Mouse (Mus musculus) frontal cortex, postnatal 36 days (tissue): ENCODE measurements around the gene Pwp2.

Experiments used
- DNase-seq, 2 experiments: peaks; one replicate each; pipeline ENCODE4 v3.0.0; 2022; ENCODE audit warnings: low spot score in 2 of 2

The Pwp2 gene

GRCm38 (mm10) chr10:78171057-78171456 is 13.9 kb downstream of the Pwp2 start:
- DNase-seq = no peak

DNA sequence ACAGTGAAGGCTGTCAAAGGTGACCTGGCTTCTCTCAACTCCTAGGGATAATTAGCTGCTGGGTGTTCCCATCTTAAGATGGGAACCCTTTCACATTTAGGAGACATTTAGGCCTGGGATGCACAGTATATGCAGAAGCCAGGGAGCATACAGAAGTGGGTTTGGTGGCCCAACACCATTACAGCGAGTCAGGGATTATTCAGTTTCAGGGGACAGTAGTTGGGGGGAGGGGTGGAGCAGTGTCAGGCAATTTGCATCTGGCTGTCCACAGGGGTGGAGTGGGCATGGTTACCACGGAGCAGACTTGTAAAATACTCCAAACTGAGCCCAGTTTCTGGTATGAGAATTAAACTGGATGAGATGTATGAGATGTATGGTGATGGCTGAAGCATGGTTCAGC is 14.5 kb downstream of the Pwp2 start:
- no peak for DNase-seq

- peak; percentile 99 for DNase-seq
These were observed 15.5 kb downstream of the Pwp2 start, which contains the start of gene D10Jhu81e for GRCm38 (mm10) chr10:78169281-78170042. TSS of gene D10Jhu81e (minus strand) at chr10:78169782.

DNA sequence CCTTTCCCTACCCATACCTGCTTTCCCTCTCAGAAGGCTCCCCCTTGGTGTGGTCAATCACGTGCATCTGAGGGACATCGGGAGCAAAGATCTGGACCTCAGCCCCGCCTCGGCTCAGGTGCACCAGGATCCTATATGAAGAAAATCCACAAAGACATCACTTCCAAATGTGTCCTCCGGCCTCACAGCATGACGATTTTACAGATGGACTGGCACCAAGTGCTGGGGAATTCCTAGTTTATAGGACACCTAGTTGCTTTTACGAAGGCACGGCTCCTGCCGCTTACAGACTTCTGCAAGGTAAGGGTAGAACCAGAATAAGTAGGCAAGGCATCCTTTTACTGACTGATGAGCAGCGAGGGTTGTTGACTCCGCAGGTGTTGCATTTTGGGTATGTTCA is 16.2 kb downstream of the Pwp2 start:
- no peak for DNase-seq

DNA sequence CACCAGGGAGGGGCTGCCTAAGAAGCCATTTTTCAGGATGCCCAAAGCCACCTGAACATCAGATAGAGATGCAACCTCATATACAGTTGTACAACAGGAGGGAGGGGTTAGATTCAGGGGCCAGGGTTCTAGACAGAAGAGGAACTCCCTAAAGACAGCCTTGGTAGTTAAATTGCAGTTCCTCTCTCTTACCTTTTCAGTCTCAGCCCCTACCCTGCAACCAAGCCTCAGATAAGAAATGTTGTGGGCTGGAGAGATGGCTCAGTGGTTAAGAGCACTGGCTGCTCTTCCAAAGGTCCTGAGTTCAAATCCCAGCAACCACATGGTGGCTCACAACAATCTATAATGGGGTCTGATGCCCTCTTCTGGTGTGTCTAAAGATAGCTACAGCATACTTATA is 17.2 kb downstream of the Pwp2 start:
- DNase-seq = no peak

- no peak for DNase-seq
These were observed 17.6 kb downstream of the Pwp2 start for GRCm38 (mm10) chr10:78167333-78167732.

DNA sequence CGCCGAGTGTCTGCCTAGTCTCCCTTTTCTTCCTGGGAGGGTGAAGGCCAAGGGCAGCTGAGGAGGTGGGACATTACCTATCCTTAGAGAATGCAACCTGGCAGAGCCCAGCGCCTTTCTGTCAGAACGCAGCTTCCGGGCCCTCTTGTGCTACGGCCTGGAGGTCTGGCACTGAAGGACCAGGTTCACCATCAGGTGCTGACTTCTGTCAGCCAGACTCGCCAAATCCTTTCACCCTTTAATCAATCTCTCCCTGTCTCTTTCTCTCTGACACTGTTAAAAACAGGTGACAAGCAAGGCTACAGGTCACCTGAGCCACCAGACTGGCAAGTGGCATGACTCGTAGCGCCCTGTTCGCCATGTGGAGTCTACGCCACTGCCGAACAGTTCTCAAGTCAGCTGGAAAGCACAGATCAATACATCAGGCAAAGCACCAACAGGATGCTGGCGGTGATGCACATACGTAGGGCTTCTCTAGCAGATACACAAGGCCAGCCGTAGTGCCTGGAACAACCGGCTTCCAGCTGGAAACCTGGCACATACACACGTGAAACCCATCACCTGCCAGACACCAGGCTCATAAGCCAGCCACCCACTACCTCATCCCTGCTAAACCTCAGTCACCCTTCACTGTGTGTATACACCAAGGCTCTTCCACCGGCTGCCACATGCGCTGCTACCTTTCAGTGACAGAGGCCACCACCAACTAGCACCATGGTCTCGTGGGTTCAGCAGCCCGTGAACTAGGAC is 19.5 kb downstream of the Pwp2 start:
- DNase-seq = no peak

DNA sequence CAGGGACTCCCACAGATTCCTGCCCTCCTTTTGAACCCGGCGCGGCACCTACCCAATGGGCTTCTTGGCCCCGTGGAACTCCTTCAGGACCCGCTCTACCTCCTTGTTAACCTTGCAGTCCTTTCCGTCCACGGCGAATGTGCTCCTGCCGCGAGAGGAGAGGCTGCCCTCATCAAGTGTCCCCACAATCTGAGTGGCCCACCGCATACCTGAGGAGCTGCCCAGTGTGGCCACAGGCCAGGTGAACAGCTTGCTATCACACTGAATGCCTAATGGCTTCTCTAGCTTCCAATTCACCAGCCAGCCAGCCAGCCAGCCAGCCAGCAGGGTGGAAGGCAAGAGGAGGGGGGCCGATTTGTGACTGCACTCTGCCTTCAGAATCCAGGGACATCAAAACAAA is 20.2 kb downstream of the Pwp2 start:
- no peak for DNase-seq

DNA sequence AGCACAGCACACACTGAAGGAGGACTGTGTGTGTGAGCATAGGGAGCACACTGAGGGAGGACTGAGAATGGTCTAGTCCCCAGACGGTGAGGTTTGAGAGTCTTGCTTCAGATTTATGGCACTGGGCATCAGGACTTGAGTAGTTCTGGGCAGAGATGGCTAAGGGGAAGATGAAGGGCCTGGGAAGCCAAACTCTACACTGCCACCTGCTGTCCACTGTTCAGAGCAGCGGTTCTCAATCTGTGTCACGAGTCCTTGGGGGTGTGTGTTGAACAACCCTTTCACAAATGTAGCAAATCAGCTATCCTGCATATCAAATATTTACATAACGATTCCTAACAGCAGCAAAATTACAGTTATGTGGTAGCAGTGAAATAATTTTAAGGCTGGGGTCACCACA is 21.0 kb downstream of the Pwp2 start:
- DNase-seq = peak; percentile 58 to 72

DNA sequence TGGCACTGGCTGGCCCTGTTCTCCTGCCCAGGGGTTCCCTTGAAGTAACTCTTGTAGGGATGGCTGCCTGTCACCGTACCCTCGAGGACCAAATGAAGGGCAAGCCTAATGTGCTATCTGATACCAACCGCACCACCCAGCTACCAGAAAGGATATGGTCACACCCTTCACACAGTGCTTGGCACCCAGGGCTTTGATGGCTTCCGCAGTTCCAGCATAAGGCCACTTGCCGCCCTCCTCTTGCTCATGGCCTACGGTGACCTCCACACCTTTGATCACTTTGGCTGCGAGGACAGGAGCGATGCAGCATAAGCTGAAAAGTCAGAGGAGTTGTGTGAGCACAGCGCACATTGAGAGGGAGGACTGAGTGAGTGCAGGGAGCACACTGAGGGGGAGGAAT is 21.7 kb downstream of the Pwp2 start:
- DNase-seq = no peak

DNA sequence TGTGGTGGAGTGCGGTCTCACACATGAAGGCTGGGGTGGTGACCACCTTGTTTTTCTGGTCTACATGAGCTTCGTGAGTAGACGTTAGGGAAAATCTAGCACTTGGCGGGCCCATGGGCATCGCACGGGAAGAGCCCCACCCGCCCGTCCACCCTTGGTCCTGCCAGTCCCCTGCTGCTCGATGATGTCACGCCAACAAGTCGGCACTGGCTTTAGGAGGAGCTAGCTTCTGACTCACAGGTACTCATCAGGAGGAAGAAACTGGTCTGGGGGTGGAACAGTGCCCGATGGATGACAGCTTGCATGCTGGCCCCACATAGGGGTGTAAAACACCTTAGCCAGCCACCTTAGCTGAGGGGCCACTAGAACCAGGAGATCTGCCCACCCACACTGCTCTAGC is 22.3 kb downstream of the Pwp2 start:
- DNase-seq = no peak

- DNase-seq = no peak
These were observed 23.9 kb downstream of the Pwp2 start for GRCm38 (mm10) chr10:78161096-78161495.

GRCm38 (mm10) chr10:78160369-78161095 is 24.4 kb downstream of the Pwp2 start:
- no peak for DNase-seq

- DNase-seq = peak; percentile 84 to 89
These were observed 25.0 kb downstream of the Pwp2 start for GRCm38 (mm10) chr10:78159906-78160305.

- DNase-seq = peak in 1 of 2 experiments; percentile 34
These were observed 25.6 kb downstream of the Pwp2 start for GRCm38 (mm10) chr10:78159252-78159878.

DNA sequence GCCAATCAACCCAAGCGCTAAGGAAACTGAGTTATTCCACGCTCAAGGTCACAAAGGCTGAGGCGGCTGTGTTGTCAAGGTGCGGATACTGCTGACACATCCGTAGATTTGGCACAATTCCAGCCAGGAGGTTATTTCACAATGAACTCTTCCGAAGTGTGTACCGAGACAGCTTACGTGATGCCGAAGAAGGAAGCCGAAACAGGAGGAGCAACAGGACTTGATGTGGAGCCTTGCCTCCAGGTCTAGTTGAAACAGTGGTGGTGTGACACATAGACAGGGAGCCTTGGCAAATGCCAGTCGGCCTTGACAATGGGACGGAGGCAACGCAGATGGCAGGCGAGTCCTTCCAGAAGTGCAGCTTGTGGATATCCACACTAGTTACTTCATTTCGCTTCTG is 26.9 kb downstream of the Pwp2 start:
- DNase-seq = no peak

DNA sequence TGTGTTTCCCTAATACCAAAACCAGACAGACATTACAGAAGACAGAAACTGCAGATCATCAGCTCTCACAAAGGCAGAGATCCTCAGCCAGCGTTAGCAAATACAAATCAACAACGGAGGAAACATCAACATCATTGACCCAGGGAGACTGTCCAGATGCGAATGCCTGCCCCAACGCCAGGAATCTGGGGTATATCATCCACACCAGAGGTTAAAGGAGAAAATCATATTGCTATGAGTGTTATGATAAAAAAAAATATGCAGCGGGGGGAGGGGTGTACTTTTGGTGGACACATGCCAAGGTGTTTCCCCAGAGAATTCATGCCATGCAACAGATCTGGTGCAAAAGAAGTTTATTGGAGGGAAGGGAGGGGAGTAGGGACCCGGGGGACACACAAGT is 28.0 kb downstream of the Pwp2 start:
- DNase-seq = no peak

DNA sequence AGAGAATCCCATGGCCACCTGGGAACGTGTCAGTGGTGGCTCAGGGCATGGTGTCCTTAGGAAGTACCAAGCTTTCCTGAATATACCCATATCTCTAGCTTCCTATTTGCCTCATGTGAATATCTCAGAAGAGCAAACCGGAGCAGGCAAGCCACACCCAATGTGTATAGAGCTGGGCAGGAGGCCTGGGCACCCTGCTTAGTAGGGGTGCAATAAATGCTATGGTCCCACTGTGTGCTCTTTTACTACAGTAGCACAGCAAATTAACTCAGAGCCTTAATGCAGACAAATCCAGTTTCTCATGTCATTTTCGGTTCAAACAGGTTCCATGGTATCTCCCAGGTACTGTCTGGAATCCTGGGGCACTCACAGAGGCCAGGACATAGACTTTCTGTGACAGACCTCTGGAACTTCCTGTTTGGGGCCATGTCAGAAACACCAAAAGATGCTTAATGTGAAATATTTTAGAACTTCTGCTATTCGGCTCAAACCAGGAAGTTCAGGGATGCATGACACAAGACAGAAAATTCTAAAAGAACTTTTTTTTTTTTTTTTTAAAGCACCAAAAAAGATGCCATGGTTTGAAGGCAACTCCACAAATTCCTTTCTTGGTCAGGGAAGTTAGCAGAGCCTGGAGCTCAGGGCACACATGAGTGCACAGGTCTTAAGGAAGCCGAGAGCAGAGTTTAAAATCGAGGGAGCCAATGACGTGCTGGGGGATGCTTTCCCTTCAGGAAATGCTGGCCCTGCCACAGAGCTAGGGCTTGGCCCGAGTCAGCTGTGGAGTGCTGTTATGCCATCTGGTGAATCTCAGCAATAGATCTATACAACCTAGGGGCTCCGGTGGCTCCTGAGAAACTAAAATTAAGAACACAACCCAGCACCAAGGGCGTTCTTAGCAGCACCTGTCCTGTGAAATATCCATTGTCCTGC is 35.8 kb downstream of the Pwp2 start:
- no peak for DNase-seq

DNA sequence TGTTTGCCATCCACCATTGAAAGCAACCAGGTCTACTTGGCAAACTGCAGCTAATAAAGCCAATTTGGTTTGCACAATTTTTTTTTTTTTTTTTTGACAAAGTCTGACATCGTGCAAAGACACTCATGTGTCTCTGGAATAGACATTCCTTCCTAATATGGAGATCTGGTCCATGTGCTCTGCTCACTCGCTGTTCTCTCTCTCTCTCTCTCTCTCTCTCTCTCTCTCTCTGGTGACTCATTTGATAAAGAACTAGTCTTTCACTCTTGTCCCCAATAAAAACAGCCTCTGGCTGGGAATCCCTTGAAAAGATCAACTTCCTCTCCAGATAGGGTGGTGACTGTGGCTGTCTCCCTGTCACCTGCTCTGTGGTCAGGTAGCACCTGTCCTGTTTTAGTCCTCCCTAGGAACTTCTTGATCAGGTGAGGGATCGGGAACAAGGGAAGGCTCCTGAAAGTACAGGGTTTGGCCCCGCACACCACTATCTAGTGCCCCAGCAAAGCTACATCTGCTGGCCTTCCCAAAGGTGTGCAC is 37.0 kb downstream of the Pwp2 start:
- no peak for DNase-seq

- DNase-seq = peak; percentile 61 to 69
These were observed 41.0 kb downstream of the Pwp2 start for GRCm38 (mm10) chr10:78143727-78144505.
